Mouse (Mus musculus): ENCODE results near the gene F8.
"Not testable (repeated sequence)": the region's sequence is repeated elsewhere in the genome, so short reads cannot be mapped to it uniquely, and the experiment has no call there.

F8 gene

DNA sequence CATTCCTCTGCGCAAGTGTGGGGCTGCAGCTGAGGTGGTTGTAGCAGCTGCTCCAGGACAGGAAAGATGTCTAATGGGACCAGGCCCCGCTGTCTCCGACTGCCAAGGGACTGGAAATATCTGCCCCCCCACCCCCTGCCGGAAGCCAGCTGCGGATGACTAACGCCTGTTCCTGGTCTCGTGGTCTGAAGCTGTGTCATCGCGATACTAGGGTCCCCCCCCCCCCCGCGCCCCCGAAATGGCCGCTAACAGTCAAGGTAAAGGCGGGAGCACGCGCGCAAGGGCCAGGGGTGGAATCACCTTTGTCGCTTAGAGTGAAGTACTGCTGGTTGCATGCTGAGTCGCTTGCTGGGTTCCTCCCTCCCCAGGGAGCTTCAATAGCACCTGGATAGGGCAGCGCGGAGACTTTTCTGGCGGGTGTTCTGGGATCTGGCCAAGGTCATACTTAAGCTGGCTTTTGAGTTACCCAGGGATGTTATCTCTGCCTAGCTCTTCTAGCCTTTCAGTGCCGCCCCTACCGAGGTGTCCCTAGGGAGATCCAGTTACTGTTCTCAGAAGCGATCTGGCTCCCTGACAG is at the start of gene F8, which contains the start of gene Fundc2:
Gene F8, minus strand, starts transcription at position 421 of the 577 bp plus-strand sequence.
Gene Fundc2, plus strand, starts transcription at position 205 of the 577 bp plus-strand sequence.
- peak; percentile 53 for DNase-seq (ENCODE audit: low read depth)

- peak; percentile 72 for DNase-seq (ENCODE audit: low read depth)
These were observed 33.7 kb upstream of the F8 start, which contains the start of the genes Cmc4, Mtcp1 and Brcc3 for GRCm38 (mm10) chrX:75415936-75416785. Gene Cmc4 (minus strand): TSS chrX:75416584. Gene Mtcp1 (minus strand): TSS chrX:75416588. Gene Brcc3 (plus strand): TSS chrX:75416628.

DNA sequence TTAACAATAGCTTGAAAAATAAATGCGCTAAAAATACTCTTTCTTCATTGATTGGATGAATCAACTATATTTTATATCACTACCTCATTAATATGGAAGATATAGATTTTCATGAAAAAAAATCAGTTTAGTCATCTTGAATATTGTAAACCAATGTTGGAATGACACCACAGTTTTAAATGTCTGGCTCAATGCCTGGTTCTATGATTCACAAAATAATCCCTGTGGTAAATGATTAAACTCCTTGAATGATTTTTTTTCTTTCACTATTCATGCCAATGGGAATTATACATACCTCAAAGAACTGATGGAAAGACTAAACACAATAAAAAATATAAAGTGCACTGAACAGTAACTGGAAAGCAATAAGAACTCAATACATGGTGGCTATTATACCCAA is 27.3 kb upstream of the F8 start:
- DNase-seq (ENCODE audit: low read depth): no peak

DNA sequence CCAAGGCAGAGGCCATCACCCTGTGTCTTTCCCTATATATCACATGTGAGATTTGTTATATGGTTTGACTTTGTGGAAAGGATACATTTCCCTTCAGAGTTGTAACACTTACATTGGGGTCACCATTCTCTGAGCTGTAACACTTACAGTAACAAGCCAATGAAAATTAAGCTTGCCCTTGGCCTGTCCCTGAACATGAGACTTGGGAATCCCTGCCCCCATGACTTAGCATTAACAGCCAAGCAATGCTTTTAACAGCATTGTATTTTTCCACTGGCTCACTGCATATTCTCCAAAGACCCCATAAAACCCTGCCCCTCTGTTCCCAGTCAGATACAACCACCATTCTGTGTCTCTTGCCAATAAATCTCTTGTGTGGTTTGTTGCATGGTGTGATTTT is 20.9 kb upstream of the F8 start:
- no peak for DNase-seq (ENCODE audit: low read depth)

DNA sequence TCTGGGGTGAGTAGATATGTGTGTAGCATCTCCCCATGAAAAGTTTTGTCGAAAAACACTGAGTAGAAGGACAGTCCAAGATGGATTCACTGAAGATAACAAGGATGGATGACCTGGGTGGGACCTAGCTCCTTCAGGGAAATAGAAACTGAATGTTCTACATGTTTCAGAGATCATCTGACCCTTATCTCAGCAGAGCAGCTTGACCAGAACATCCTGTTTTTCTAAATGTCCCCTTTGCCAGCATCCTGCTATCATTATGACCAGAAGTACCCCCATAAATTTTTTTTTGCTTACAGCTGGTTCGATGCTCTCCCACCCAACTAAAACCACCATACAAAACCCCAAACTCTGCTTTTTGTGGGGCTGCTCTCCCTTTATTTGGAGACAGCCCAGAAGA is 20.3 kb upstream of the F8 start:
- no peak for DNase-seq (ENCODE audit: low read depth)

DNA sequence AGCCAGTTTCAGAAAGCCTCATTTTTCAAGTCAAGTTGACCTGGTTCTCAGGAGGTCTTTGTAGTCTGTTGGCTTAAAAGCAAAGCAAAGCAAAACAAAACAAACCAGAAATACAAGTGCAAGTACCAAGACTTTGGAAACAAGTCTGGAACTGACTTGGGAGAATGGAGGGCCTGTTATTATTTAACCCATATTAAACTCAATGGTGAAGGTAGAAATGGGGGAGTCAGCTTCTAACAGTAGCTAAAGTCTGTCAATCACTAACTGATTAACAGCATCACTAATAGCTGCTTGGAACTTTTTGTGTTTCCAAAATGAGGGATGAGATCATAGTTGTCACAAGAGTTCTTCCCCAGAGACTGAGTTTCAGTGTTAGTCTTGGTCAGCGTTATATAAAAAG is 17.1 kb upstream of the F8 start:
- no peak for DNase-seq (ENCODE audit: low read depth)

GRCm38 (mm10) chrX:75381699-75382098 is 716 bp downstream of the F8 start:
- DNase-seq (ENCODE audit: low read depth): no peak

GRCm38 (mm10) chrX:75381176-75381575 is 1.2 kb downstream of the F8 start:
- DNase-seq (ENCODE audit: low read depth): no peak

DNA sequence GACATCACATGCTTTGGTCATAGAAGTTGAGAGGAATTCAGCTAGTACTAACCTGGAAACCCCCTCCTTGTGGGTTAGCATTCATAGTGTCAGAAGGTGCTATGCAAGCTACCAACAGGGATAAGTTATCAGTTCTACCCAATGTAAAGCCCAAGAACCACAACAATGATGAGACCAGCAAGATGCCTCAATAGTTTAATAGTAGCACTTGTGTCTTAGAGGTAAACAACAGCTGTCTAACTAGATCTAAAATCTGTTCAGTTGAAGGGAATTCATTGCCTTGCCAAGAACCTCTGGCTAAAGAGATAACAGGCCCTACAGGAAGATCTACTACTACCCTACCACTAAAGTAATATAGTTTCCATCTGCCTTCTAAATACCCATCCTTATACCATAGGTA is 5.6 kb downstream of the F8 start:
- DNase-seq (ENCODE audit: low read depth): no peak

DNA sequence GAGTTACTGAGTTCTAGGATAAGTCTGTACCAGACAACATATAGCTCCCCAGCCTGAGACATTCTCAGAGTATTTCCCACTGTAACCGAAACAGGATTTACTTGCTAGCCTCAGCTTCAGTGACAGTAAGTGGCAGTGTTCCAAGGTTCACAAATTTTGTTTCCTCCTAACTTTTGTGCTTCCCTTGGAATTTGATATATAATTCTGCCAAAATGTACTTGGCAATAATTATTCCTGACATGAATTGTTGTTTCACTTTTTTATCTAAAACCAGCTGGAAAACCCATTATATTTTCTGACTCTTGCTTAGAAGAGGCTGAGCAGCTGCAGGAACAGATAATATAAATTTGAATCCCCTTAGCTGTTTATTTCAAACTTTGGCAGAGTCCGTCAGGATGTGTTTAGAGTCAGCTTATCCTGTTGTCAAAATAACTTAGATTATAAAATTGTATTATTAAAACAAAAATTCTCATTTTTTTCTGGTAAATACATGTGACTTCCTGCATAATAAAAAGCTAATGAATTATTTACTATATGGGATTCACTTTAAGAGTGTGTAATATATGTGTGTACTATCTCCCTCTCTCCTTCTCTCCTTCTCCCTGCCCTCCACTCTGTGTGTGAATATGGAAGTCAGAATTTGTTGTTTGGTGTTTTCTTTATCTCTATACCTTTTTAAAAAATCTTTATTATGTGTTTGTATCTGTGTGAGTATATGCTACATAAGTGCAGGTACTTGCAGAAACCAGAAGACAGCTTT is 9.6 kb downstream of the F8 start:
- DNase-seq (ENCODE audit: low read depth): no peak

- DNase-seq (ENCODE audit: low read depth): no peak
These were observed 12.2 kb downstream of the F8 start for GRCm38 (mm10) chrX:75370197-75370596.

- no peak for DNase-seq (ENCODE audit: low read depth)
These were observed 58.9 kb downstream of the F8 start for GRCm38 (mm10) chrX:75323556-75323955.

DNA sequence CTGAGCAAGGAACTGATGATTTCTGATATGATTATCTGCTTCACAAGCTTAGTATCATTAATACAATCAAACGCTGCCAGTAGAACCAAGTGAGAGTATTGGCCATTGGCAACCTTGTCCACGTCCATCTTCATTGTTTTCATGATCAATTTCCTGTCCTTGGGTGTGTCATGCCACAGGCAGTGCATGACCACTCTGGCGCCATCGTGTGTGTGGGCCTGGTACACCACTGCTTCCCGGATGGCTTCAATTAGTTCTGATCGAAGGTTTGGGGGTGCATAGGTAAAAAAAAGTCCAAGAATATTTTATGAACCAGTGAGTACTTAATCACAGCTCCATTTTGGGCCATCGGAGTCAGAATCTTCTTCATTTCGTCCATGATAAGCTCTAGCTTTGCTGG is 110.7 kb downstream of the F8 start:
- DNase-seq (ENCODE audit: low read depth): no peak

DNA sequence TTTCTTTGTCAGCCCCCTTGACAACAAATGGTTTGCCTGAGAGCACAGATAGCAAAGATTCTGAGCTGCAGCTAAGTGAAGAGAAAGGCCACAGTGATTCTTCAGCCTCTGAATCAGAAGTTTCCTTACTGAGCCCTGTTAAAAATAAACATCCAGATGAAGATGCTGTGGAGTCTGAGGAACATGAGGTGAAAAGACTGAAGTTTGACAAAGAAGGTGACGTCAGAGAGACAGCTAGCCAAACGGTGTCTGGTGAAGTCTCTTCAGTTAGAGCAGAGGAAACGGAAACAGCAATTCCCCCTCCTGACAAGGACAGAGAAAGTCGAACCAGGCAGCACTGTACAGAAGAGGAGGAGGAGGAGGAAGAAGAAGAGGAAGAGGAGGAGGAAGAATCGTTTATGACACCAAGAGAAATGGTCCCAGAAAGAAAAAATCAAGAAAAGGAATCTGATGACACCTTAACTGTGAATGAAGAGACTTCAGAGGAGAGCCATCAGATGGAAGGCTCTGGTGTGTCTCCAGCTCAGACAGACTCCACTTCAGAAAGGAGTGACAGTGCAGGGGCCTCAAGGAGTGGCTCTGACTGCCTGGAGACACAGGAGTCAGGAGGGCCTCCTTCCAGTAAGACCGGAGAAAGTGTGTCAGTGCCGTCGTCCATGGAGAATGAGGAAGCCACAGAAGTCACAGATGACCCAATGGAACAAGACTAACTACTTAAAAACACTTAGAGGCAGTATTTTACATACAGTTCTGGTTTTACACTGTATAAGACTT is 148.6 kb downstream of the F8 start:
- DNase-seq (ENCODE audit: low read depth): not testable (repeated sequence)

DNA sequence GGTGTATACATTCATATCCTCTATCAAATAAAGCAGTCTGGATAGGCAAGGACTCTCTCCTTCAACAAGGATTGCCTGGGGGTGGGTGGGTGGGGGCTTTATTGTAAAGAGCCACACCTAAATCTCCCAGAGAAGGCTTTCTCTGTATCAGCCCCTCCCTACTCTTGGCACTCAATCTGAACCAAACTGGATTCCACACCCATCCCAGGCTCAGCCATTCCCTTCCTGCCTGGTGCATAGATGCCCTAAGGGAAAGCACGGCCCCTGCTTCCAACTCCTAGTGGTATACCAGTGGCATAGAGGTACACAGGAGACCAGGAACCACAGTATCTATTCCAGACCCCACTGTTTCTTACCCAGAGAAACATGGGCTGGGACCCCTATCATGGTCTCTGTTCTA is 151.0 kb downstream of the F8 start:
- DNase-seq (ENCODE audit: low read depth): no peak

DNA sequence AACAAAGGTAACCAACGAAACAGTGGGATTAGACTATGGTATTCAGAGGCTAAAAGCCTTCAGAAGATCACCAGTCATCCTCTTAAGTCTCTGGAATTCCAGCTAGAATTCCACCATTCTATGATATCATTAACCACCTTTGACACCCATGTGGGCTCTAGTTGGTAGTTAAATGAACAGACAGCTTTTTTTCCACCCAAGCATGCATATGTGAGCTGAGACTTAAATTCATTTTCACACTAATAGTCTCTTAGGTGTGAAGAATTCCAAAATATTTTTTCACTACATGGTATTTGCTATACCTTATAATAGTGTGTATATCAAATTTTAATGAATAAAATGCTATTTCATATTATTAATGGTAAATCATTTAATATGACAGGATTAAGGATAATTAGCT is 218.7 kb downstream of the F8 start, which contains the start of gene Smim9:
Gene Smim9, minus strand, starts transcription at position 101 of the 400 bp plus-strand sequence.
- no peak for DNase-seq (ENCODE audit: low read depth)

DNA sequence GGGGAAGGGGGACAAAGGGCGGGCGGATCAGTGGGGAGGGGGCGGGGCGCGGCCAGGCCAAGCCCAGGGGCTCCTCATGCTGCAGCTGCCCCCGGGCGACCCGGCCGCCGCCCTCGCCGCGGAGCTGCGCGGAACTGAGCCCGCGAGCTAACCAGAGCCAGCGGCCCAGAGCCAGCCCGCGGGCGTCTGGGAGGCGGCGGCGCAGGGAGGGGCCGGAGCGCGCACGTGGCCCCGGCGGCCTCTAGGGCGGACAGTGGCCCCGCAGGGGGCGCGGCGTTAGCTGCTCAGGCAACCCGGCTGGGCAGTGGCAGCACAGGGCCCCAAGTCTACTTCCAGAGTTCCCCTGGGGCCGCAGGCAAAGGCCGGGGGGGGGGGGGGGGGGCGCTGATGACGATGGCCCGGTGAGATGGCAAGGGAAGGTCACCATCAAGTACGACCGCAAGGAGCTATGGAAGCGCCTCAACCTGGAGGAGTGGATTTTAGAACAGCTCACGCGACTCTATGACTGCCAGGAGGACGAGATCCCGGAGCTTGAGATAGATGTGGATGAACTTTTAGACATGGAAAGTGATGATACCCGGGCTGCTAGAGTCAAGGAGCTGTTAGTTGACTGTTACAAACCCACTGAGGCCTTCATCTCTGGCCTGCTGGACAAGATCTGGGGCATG is 226.7 kb downstream of the F8 start:
- no peak for DNase-seq (ENCODE audit: low read depth)

DNA sequence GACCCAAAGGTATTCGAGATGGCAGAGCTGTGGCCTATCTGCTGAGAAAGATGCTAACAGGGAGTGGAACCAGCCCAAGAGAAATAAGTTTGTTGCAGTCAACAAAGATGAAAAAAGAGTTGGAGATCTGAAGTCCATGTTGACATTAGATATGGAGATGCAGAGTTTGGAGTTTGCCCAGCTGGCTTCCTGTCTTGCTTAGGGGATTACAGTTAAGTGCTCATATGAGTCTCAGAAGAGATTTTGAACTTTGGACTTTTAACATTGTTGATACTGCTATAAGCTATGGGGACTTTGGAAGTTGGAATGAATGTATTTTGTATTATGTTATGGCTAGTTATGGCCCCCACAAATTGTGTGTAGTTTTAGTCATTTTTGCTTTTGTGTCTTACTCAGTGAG is 230.2 kb downstream of the F8 start:
- no peak for DNase-seq (ENCODE audit: low read depth)

DNA sequence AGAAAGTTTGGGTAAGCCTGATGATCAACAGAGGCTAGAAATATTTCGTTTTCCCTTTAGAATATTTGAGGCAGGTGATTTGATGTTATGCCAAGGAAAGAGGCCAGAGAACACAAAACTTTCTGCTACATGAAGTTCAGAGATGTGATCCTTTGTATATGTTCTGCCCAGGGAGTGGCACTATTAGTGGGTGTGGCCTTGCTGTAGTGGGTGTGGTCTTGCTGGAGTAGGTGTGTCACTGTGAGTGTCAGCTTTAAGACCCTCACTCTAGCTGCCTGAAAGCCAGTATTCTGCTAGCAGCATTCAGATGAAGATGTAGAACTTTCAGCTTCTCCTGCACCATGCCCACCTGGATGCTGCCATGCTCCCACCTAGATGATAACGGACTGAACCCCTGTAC is 232.1 kb downstream of the F8 start:
- DNase-seq (ENCODE audit: low read depth): no peak

- DNase-seq (ENCODE audit: low read depth): no peak
These were observed 234.0 kb downstream of the F8 start for GRCm38 (mm10) chrX:75148414-75148813.

DNA sequence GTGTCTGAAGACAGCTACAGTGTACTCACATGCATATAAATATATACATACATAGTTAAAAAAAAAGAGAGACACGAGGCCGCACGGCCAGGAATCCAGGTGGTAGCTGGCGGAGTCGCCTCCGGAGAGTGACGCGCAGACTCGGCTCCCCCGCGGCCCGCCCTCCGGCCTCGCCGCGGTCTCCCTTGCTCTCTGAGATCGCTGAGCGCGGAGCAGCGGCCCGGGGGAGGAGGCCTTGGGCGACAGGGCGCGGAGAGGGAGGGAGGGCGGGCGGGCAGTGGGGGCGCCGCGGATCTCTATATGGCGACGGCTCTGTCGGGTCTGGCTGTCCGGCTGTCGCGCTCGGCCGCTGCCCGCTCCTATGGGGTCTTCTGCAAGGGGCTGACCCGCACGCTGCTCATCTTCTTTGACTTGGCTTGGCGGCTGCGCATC is 239.3 kb downstream of the F8 start:
- not testable (repeated sequence) for DNase-seq (ENCODE audit: low read depth)
